Mouse (Mus musculus) right cerebral cortex, adult 2 months (tissue): ENCODE measurements around the gene Acmsd.

Experiments
- DNase-seq, 2 experiments: peaks; one replicate each; pipeline ENCODE4 v3.0.0; 2021 to 2022; ENCODE audit warnings: low spot score in 2 of 2

Acmsd gene

DNA sequence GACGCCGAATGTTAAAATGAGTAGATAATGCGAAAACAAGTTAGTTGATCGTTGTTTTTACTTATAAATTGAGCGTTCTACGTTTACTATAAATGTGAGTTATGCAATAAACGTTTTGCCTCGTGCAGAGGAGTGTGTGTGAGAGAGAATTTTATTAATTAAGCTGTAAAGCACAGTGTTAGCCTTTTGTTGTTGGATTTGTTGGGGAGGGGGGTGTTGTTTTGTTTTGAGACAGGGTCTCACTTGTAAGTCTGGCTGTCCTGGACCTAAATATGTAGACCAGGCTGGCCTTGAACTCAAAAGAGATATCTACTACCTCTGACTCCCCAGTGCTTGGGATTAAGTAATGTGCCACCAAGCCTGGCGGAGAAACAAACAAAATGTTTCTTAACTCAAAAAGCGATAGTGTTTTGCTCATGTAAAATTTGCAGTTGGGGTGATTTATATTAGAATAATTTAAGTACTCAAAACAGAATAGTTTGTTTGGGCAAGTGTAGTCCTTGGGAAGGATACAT lies 46.0 kb downstream of the Acmsd start:
- DNase-seq, result no peak

DNA sequence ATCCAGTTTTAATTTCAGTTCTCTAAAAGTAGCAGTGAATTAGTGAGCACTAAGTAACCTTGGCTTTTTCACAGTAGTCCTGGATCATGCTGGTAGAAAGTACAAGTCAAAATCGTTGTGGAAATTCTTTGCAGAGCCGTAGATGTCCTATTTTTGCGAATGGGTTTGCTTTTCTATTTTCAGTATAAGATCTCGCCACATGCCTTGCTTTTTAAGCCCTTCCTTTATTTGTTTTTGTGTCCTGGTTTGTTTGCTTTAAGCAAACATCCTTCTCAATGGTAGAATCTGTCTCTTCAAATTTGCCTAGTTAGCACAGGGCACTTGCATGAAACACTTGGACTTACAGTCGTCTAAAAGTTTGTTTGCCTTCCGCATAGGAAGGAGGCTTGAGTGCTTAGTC lies 47.0 kb downstream of the Acmsd start:
- DNase-seq, result no peak

DNA sequence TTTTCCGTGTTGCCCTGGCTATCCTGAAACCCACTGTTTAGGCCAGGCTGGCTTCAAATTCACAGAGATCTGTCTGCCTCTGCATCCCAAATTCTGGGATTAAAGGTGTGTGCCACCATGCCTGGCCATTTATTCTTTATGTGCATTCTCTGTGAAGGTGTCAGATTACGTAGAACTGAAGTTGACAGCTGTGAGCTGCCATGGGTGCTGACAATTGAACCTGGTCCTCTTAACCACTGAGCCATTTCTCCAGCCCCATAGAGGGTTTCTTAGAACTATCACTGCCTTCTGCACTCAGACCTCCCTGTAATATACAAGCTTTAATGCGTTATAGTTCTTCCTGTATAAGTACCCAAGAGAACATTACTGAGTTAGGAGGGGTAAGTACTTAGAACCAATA lies 49.4 kb downstream of the Acmsd start:
- no peak for DNase-seq

DNA sequence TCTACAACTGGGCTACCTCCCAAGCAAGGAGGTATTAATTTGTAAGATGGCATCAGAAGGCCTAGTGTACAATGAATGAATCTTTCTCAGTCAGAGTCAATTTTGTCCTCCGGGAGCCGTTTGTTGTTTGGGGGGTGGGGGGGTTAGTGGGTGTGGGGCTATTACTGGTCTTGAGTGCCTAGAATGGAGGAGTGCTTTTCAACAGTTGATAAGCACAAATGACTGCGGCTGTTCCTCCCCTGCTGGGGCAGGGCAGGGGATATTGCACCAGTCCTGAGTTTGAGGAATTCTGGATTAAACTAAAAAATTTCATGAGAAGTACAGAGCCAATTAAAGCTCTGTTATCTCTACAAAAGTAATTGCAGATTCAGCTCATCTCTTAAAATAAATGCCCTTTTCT lies 50.9 kb downstream of the Acmsd start:
- DNase-seq, result no peak

DNA sequence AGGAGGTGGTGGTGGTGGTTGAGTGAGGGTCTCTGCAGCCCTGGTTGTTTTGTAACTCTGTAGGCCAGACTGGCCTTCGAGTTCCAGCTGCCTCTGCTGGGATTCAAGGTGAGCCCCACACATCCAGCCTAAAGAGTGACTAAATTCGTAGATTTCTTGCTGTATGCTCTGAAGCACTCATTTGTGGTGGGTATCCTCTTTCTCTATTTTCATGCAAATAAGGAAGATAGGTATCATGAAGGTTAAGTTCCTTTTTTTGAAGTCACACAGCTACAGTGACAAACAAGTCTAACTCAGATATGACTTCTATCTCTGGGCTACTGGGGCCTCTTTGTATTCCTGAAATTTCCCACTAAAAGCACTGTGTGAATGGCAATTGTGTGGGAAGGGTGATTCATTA lies 51.6 kb downstream of the Acmsd start:
- no peak for DNase-seq

GRCm38 (mm10) chr1:127783862-127784261 lies 54.6 kb downstream of the Acmsd start:
- DNase-seq, result no peak

- DNase-seq, result no peak
Measured at GRCm38 (mm10) chr1:127785882-127786281, 56.7 kb downstream of the Acmsd start.

- DNase-seq, result no peak
Measured at GRCm38 (mm10) chr1:127788943-127789342, 59.7 kb downstream of the Acmsd start.

GRCm38 (mm10) chr1:127793459-127793858 lies 64.2 kb downstream of the Acmsd start:
- DNase-seq, result no peak

GRCm38 (mm10) chr1:127795087-127795769 lies 66.0 kb downstream of the Acmsd start:
- no peak for DNase-seq

DNA sequence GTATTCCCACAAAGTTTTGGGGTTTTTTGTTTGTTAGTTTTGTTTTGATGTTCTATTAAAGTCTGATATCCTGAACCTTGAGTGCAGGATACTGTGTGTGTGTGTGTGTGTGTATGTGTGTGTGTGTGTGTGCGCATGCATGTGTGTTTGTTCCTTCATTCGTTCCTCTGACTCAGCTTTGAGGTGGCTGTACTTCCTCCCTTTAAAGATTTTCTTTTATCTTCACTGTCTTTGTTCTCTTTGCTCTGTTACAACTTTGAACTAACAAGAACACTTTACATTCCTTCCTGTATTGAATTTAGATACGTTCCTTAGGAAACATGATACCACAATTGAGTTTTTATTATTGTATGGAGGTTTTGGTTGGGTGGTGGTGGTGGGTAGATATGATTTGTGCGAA lies 67.1 kb downstream of the Acmsd start:
- DNase-seq, result no peak

DNA sequence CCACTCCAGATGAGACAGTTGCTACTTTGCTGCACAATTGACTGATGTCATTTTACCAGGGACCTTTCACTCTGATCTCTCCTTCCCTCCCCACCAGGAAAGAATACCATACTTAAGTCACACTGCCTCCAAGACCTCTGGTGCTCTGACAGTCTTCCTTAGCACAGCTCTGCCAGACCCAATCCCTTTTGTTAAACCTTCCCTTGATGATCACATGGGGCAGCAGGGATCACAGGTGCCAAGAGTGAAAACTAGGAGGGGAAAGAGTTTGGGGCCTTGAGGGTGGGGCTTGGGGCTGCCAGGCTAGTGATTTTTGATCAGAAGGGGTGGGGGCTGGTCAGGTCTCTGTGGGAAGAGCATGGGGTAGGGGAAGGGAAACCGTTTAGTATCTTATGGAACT lies 67.5 kb downstream of the Acmsd start:
- no peak for DNase-seq

GRCm38 (mm10) chr1:127802916-127803315 lies 73.7 kb downstream of the Acmsd start:
- peak in 1 of 2 experiments; percentile 41 for DNase-seq

DNA sequence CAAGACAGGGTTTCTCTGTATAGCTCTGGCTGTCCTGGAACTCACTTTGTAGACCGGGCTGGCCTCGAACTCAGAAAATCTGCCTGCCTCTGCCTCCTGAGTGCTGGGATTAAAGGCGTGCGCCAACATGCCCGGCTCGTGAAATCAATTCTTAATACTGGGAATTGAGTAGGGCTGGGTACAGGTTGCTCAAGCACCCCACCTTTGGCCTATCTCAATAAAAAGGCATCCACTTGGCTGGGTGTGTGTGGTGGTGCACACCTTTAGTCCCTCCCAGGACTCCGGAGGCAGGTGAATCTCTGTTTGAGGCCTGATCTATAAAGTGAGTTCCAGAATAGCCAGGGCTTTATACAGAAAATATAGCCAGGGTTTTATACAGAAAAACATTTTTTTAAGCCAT lies 79.5 kb downstream of the Acmsd start:
- DNase-seq, result no peak

DNA sequence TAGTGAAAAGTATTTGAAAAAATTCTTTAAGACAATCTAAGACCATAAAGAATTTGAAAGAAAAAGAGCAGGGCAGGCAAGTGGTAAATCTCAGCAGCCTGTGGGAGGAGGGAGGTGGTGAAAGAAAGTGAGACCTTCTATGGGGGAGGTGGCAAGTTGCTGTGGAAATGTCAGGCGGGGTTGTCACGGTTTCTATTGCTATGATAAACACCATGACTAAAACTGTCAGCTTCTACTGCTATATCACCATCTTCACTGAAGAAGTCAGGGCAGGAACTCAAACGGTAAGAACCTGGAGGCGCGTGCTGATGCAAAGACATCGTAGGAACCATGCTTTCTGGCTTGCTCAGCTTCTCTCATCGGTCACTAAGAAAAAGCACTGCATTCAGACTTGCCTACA lies 83.7 kb downstream of the Acmsd start:
- DNase-seq, result peak; percentile 47 to 50

DNA sequence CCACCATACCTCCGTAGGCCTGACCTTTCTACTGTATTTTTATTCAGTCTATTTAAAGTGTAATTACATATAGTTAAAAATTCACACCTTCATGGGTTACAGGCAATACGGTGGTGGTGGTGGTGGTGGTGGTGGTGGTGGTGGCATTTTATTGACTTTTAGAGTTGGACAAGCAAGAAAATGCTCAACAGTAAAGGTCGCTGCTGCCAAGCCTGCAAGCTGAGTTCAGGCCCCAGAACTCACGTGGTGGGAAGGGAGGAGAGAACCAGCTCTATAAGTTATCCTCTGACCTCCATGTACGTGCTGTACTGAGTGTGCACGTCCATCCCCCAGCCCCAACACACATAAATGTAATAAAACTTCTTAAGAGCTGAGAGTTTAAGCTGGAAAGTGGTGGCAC lies 87.2 kb downstream of the Acmsd start:
- DNase-seq, result no peak
